In genomic region chr9:61376650-61377049, GRCm38 (mm10) we compare ENCODE assay signal across 10 mouse cellular contexts. TPM values are rescaled to one million over a fixed set of nuclear protein-coding genes. Genes with fewer than 3 reads are reported as not detected.
DNase-seq lines count a peak whose midpoint lies in the region; ATAC-seq and TF ChIP-seq lines count a peak whose summit lies in the region.
"Had no signal": no experiment of that assay in that cellular context is flagged by ENCODE, and none has a peak within 500 bp of the region (broad histone marks: within the 10 kb centered on the region; RNA-seq: fewer than 3 reads in every experiment).

No protein-coding gene starts in this region.

- H3K4me2 ChIP-seq in hindbrain, embryonic 12.5 days (replicated peaks), result peak overlapping the region; percentile 91
- peak overlapping the region; percentile 36 for H3K4me2 ChIP-seq in liver, postnatal 0 days (ENCODE audit: low read depth, low read length)

- no peaks in the 10 kb centered on the region for H3K27me3 ChIP-seq in hindbrain, embryonic 12.5 days
- H3K27me3 ChIP-seq in liver, postnatal 0 days (ENCODE audit: insufficient read depth, low read length), result peaks cover 8% of the 10 kb centered on the region; the same call in 1 of the 2 replicates

- peaks cover 15% of the 10 kb centered on the region for H3K36me3 ChIP-seq in hindbrain, embryonic 12.5 days
- peaks cover 10% of the 10 kb centered on the region; the same call in 1 of the 2 replicates for H3K36me3 ChIP-seq in liver, postnatal 0 days (replicated peaks; ENCODE audit: insufficient read depth, low read length)

- no peak for TF ChIP-seq CTCF in liver, postnatal 0 days (IDR thresholded peaks at IDR 0.05; ENCODE audit: low read depth)

- ATAC-seq in hindbrain, embryonic 12.5 days (ENCODE audit: low FRiP score), result no peak
- no peak for ATAC-seq in liver, postnatal 0 days
- ATAC-seq in frontal cortex, adult (ENCODE audit: low TSS enrichment), result no peak

- TF ChIP-seq EP300 in liver, postnatal 0 days (IDR thresholded peaks at IDR 0.05; ENCODE audit: low read depth), result no peak

- peak; percentile 5 for DNase-seq in retina, embryonic 14.5 days (ENCODE audit: low spot score)
- no peak for DNase-seq in retina, postnatal 1 day
- no peak for DNase-seq in liver, postnatal 0 days
- DNase-seq in T-cell, adult 2 months (ENCODE audit: low spot score), result no peak
- DNase-seq in cerebellum, adult 9-11 months, result no peak
- no peak for DNase-seq in MN1 (ENCODE audit: low spot score)
- DNase-seq: spleen, adult 18-20 months had no signal

- peak overlapping the region; percentile 24 for H3K4me3 ChIP-seq in hindbrain, embryonic 12.5 days
- H3K4me3 ChIP-seq in liver, postnatal 0 days (ENCODE audit: low read depth, low read length), result no peak overlapping the region

- H3K9me3 ChIP-seq in hindbrain, embryonic 12.5 days (replicated peaks), result no peaks in the 10 kb centered on the region
- H3K9me3 ChIP-seq in liver, postnatal 0 days (ENCODE audit: low read length), result no peaks in the 10 kb centered on the region

- 49% methylated on average over 3 of the region's 3 CpGs for WGBS in hindbrain, embryonic 12.5 days
- WGBS in liver, postnatal 0 days (ENCODE audit: insufficient replicate concordance), result 66% methylated on average over 3 of the region's 3 CpGs

- H3K4me1 ChIP-seq in hindbrain, embryonic 12.5 days, result peaks cover 73% of the 10 kb centered on the region
- H3K4me1 ChIP-seq in liver, postnatal 0 days (ENCODE audit: insufficient read depth), result peaks cover 74% of the 10 kb centered on the region

- H3K9ac ChIP-seq in hindbrain, embryonic 12.5 days, result peak overlapping the region; percentile 44
- no peak overlapping the region for H3K9ac ChIP-seq in liver, postnatal 0 days (replicated peaks)

- H3K27ac ChIP-seq in hindbrain, embryonic 12.5 days, result peak overlapping the region; percentile 85
- H3K27ac ChIP-seq in liver, postnatal 0 days (ENCODE audit: low read depth), result no peak overlapping the region
- H3K27ac ChIP-seq: macrophage had no signal

RNA-seq across cellular contexts. Expression of gene Tle3, which starts 4.5 kb away (rescaled TPM):
- polyA plus RNA-seq in hindbrain, embryonic 12.5 days (2016; fragmentation: Nextera tagmentation; extraction: Ambion mirVana), result 56.3 and 59.9 TPM in 2 replicates
- polyA plus RNA-seq in liver, postnatal 0 days (2015; fragmentation: Nextera tagmentation; extraction: Ambion mirVana), result 3.2 and 3.6 TPM in 2 replicates

Comparison
In these comparisons a context has a peak if more than half of its experiments do, and no peak if none do; other contexts are left out.
1. RNA of gene Tle3, which starts 4.5 kb away (polyA plus RNA-seq): 56.3 to 59.9 TPM in hindbrain, embryonic 12.5 days; 3.2 to 3.6 TPM in liver, postnatal 0 days; every median in the first group is over 10 times any median in the second.